Mouse (Mus musculus): ENCODE measurements around the gene Schip1. TPM values are rescaled to one million over a fixed set of nuclear protein-coding genes. Genes with fewer than 3 reads are reported as not detected.
"Not testable (repeated sequence)": the region's sequence is repeated elsewhere in the genome, so short reads cannot be mapped to it uniquely, and the experiment has no call there.

Schip1 gene
- polyA plus RNA-seq, 1 experiment from 2014 or later: 2.3 TPM

- Histone ChIP-seq H3K4me3 (ENCODE audit: low read depth, low read length) (no peak overlapping the region), H3K27me3 (ENCODE audit: insufficient read depth, low read length) (no peaks in the 10 kb centered on the region), H3K36me3 (replicated peaks; ENCODE audit: insufficient read depth, low read length) (no peaks in the 10 kb centered on the region), H3K9me3 (ENCODE audit: low read length) (no peaks in the 10 kb centered on the region), H3K4me2 (ENCODE audit: low read depth, low read length) (no peak overlapping the region), H3K27ac (ENCODE audit: low read depth) (no peak overlapping the region), H3K4me1 (ENCODE audit: insufficient read depth) (no peaks in the 10 kb centered on the region), H3K9ac (replicated peaks) (no peak overlapping the region)
- TF ChIP-seq EP300 (IDR thresholded peaks at IDR 0.05; ENCODE audit: low read depth): no peak
- no peak for TF ChIP-seq CTCF (IDR thresholded peaks at IDR 0.05; ENCODE audit: low read depth)
- 59% methylated on average over 4 of the region's 4 CpGs for WGBS (ENCODE audit: insufficient replicate concordance)
- ATAC-seq (no peak), DNase-seq (no peak)
Observed at GRCm38 (mm10) chr3:68077406-68077805, 12.8 kb downstream of the Schip1 start.

GRCm38 (mm10) chr3:68085024-68085423 lies 20.4 kb downstream of the Schip1 start:
- H3K4me1 ChIP-seq (ENCODE audit: insufficient read depth): no peaks in the 10 kb centered on the region
- H3K4me2 ChIP-seq (ENCODE audit: low read depth, low read length): no peak overlapping the region
- WGBS (ENCODE audit: insufficient replicate concordance): 84% methylated on average over 2 of the region's 2 CpGs
- no peaks in the 10 kb centered on the region for H3K36me3 ChIP-seq (replicated peaks; ENCODE audit: insufficient read depth, low read length)
- DNase-seq (no peak), ATAC-seq (no peak)
- no peak overlapping the region for H3K4me3 ChIP-seq (ENCODE audit: low read depth, low read length)
- H3K27me3 ChIP-seq (ENCODE audit: insufficient read depth, low read length): no peaks in the 10 kb centered on the region
- H3K9me3 ChIP-seq (ENCODE audit: low read length): no peaks in the 10 kb centered on the region
- H3K9ac ChIP-seq (replicated peaks): no peak overlapping the region
- no peak for TF ChIP-seq CTCF (IDR thresholded peaks at IDR 0.05; ENCODE audit: low read depth)
- TF ChIP-seq EP300 (IDR thresholded peaks at IDR 0.05; ENCODE audit: low read depth): no peak
- no peak overlapping the region for H3K27ac ChIP-seq (ENCODE audit: low read depth)

GRCm38 (mm10) chr3:68092108-68092507 lies 27.5 kb downstream of the Schip1 start:
- Histone ChIP-seq H3K4me2 (ENCODE audit: low read depth, low read length) (no peak overlapping the region), H3K9ac (replicated peaks) (no peak overlapping the region), H3K27ac (ENCODE audit: low read depth) (no peak overlapping the region), H3K36me3 (replicated peaks; ENCODE audit: insufficient read depth, low read length) (no peaks in the 10 kb centered on the region), H3K4me3 (ENCODE audit: low read depth, low read length) (no peak overlapping the region), H3K27me3 (ENCODE audit: insufficient read depth, low read length) (no peaks in the 10 kb centered on the region), H3K4me1 (ENCODE audit: insufficient read depth) (no peaks in the 10 kb centered on the region), H3K9me3 (ENCODE audit: low read length) (no peaks in the 10 kb centered on the region)
- ATAC-seq (no peak), DNase-seq (no peak)
- 77% methylated on average over 4 of the region's 4 CpGs for WGBS (ENCODE audit: insufficient replicate concordance)
- no peak for TF ChIP-seq EP300 (IDR thresholded peaks at IDR 0.05; ENCODE audit: low read depth)
- TF ChIP-seq CTCF (IDR thresholded peaks at IDR 0.05; ENCODE audit: low read depth): no peak

GRCm38 (mm10) chr3:68096724-68097431 lies 32.3 kb downstream of the Schip1 start:
- Histone ChIP-seq H3K27me3 (ENCODE audit: insufficient read depth, low read length) (no peaks in the 10 kb centered on the region), H3K9ac (replicated peaks) (no peak overlapping the region), H3K4me1 (ENCODE audit: insufficient read depth) (no peaks in the 10 kb centered on the region), H3K27ac (ENCODE audit: low read depth) (no peak overlapping the region), H3K4me3 (ENCODE audit: low read depth, low read length) (no peak overlapping the region), H3K36me3 (replicated peaks; ENCODE audit: insufficient read depth, low read length) (no peaks in the 10 kb centered on the region), H3K9me3 (ENCODE audit: low read length) (no peaks in the 10 kb centered on the region), H3K4me2 (ENCODE audit: low read depth, low read length) (no peak overlapping the region)
- WGBS (ENCODE audit: insufficient replicate concordance): 72% methylated on average over 4 of the region's 4 CpGs
- no peak for TF ChIP-seq CTCF (IDR thresholded peaks at IDR 0.05; ENCODE audit: low read depth)
- no peak for TF ChIP-seq EP300 (IDR thresholded peaks at IDR 0.05; ENCODE audit: low read depth)
- DNase-seq: no peak
- no peak for ATAC-seq

GRCm38 (mm10) chr3:68099561-68099960 lies 35.0 kb downstream of the Schip1 start:
- not testable (repeated sequence) for ATAC-seq; H3K9ac ChIP-seq (replicated peaks); H3K4me1 ChIP-seq (ENCODE audit: insufficient read depth); H3K27ac ChIP-seq (ENCODE audit: low read depth); DNase-seq; H3K9me3 ChIP-seq (ENCODE audit: low read length); H3K36me3 ChIP-seq (replicated peaks; ENCODE audit: insufficient read depth, low read length); H3K4me3 ChIP-seq (ENCODE audit: low read depth, low read length); H3K4me2 ChIP-seq (ENCODE audit: low read depth, low read length); H3K27me3 ChIP-seq (ENCODE audit: insufficient read depth, low read length)
- WGBS (ENCODE audit: insufficient replicate concordance): 67% methylated on average over 6 of the region's 6 CpGs

GRCm38 (mm10) chr3:68101343-68101742 lies 36.7 kb downstream of the Schip1 start:
- DNase-seq: no peak
- ATAC-seq: no peak

More at GRCm38 (mm10) chr3:68101343-68101742, 36.7 kb downstream of the Schip1 start:
- H3K27me3 ChIP-seq (ENCODE audit: insufficient read depth, low read length): no peaks in the 10 kb centered on the region
- H3K27ac ChIP-seq (ENCODE audit: low read depth): no peak overlapping the region
- H3K9me3 ChIP-seq (ENCODE audit: low read length): no peaks in the 10 kb centered on the region
- H3K4me1 ChIP-seq (ENCODE audit: insufficient read depth): no peaks in the 10 kb centered on the region
- WGBS (ENCODE audit: insufficient replicate concordance): 52% methylated on average over 4 of the region's 4 CpGs
- no peak overlapping the region for H3K4me3 ChIP-seq (ENCODE audit: low read depth, low read length)
- TF ChIP-seq EP300 (IDR thresholded peaks at IDR 0.05; ENCODE audit: low read depth) (no peak), CTCF (IDR thresholded peaks at IDR 0.05; ENCODE audit: low read depth) (no peak)
- H3K9ac ChIP-seq (replicated peaks): no peak overlapping the region
- no peaks in the 10 kb centered on the region for H3K36me3 ChIP-seq (replicated peaks; ENCODE audit: insufficient read depth, low read length)
- H3K4me2 ChIP-seq (ENCODE audit: low read depth, low read length): no peak overlapping the region
